Mouse (Mus musculus): ENCODE data around the gene B430305J03Rik.

The B430305J03Rik gene

GRCm38 (mm10) chr3:61349433-61349832 lies 16.3 kb downstream of the B430305J03Rik start:
- peak; percentile 43 for DNase-seq (ENCODE audit: inconsistent ontology term)

DNA sequence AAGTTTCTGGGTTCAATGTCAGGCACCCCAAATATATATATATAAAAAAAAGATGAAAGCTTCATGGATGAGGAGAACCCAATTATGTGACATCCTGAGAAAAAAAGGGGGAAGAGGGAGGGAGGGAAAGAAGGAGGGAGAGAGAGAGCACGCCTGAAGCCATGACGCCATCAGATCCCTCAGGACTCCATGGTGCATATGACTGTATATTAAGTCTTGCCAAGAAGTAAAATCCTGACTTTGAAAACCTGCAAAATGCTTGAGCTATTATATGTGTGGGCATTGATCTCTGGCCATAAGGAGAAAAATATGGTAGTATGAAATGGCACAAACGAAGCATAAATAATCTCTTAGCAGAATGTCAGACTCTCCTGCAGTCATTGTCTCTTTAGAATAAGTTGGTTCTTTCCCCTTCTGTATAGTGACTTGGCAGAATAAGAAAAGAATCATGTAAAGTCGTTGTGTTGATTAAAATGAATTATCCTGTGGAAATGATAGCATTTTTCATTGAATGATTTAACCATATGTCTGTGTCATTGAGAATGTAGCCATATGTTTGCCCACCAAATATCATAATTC lies 17.6 kb downstream of the B430305J03Rik start:
- DNase-seq (ENCODE audit: inconsistent ontology term), result no peak

GRCm38 (mm10) chr3:61345636-61346035 lies 20.1 kb downstream of the B430305J03Rik start:
- DNase-seq (ENCODE audit: inconsistent ontology term), result peak; percentile 60

GRCm38 (mm10) chr3:61344031-61344430 lies 21.7 kb downstream of the B430305J03Rik start:
- peak; percentile 72 for DNase-seq (ENCODE audit: inconsistent ontology term)

DNA sequence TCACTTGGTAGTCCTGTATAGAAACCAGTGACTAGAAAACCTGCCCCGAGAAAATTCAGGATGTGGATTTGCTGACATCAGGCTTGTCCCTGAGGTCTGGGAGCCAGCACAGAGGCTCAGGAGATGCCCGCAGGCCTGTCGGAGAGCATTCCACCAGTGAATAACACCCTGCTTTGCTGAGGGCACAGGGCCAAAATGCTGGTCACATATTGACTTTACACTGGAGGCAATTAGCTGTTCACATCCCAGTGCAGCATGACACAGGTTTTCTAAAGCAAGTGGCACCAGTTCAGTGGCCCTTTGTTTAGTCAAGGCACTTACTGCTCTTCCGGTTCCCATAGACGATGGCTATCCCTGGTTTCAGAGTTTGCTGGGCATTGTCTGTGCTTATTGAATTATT lies 25.4 kb downstream of the B430305J03Rik start:
- DNase-seq (ENCODE audit: inconsistent ontology term), result peak; percentile 93

DNA sequence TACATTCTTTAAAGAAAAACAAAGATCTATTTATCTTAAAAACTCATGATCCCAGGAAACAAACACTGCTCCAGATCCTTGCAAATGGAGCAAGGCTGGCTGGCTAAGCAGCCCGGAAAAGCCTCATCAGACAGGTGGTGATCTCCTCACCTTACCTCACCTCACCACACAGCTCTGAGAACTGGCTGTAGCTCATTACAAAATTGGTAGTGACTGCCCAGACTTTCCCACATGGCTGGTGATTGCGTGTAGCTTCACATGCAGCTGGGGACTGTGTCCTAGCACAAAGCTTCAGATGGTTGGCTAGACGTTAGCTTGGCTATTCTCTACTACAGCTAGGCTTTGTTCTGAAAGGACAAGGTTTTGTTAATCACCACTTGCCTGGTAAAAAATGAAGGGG lies 28.5 kb downstream of the B430305J03Rik start:
- DNase-seq (ENCODE audit: inconsistent ontology term), result no peak

DNA sequence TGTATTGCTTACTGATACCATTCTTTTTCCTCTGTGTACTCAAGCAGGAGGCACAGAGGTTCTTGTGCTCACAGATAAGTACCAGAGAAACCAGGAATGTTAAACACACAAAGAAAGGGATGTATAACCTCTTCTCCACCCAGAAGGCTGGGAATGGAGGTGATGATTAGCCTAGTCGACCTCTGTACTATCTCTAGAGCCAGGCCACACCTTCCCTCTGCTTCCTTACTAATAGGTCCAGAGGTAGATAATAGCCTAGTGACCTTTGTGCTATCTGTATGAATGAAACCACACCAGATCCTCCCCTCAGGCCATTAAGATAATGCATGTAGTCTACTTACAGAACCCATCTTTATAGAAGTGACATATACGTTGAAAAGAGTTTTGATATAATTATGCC lies 29.5 kb downstream of the B430305J03Rik start:
- no peak for DNase-seq (ENCODE audit: inconsistent ontology term)

- no peak for DNase-seq (ENCODE audit: inconsistent ontology term)
These were observed 44.1 kb downstream of the B430305J03Rik start for GRCm38 (mm10) chr3:61321632-61322031.

DNA sequence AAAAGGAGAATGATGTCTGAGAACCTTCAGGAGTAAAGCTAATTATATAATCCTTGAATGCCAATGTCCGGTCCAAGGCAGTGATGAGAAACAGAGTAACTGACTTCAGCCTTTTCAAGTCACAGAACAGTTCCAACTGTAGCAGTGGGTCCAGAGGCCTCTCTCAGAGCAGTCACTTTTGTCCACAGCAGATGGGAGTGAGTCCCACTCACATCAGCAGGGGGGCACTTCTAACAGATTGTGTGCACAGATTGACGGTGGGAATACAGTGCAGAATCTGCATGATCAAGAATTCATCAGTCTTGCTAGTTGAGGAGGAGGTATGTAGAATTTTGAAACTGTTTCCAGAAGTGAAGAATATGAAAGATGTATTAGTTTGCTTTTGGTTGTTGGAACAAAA lies 45.7 kb downstream of the B430305J03Rik start:
- DNase-seq (ENCODE audit: inconsistent ontology term), result no peak

- no peak for DNase-seq (ENCODE audit: inconsistent ontology term)
These were observed 50.7 kb downstream of the B430305J03Rik start for GRCm38 (mm10) chr3:61315002-61315401.

Measured in Muller cell, postnatal 12 days (primary cell).